Mouse (Mus musculus) intestine, embryonic 16.5 days (tissue): ENCODE results near the gene Ezh2. TPM values are rescaled to one million over a fixed set of nuclear protein-coding genes. Genes with fewer than 3 reads are reported as not detected.
A peak's percentile ranks its signal among the peaks of the same experiment; 100 is the strongest.
"Not testable (repeated sequence)": the region's sequence is repeated elsewhere in the genome, so short reads cannot be mapped to it uniquely, and the experiment has no call there.

Experiments used
- ATAC-seq: fragments of 200-750 bp; cut with Nextera tagmentation; 2 replicates; pipeline ENCODE4 v1.8.0; 2017; ENCODE audit warnings: moderate TSS enrichment, moderate library complexity
- H3K27ac ChIP-seq: fragments of 300-500 bp; sonication (generic); 2 replicates; pipeline ENCODE4 v1.5.1; 2014; ENCODE audit warnings: mild to moderate bottlenecking, low read length
- H3K27me3 ChIP-seq: fragments of 300-500 bp; sonication (generic); replicated peaks from 2 replicates; pipeline ENCODE4 v1.6.1; 2014; ENCODE audit warnings: low read length, control low read depth, mixed read lengths; ENCODE audit not compliant: control insufficient read depth, insufficient read depth
- H3K36me3 ChIP-seq: fragments of 300-500 bp; sonication (generic); 2 replicates; pipeline ENCODE4 v1.6.1; 2014; ENCODE audit warnings: low read length, control low read depth; ENCODE audit not compliant: control insufficient read depth, insufficient read depth
- H3K4me1 ChIP-seq: fragments of 300-500 bp; sonication (generic); 2 replicates; pipeline ENCODE4 v1.6.1; 2014; ENCODE audit warnings: low read length, control low read depth, mixed read lengths; ENCODE audit not compliant: control insufficient read depth, insufficient read depth
- H3K4me2 ChIP-seq: fragments of 300-500 bp; sonication (generic); 2 replicates; pipeline ENCODE4 v1.6.1; 2014; ENCODE audit warnings: low read depth, low read length, control low read depth
- H3K4me3 ChIP-seq: fragments of 300-500 bp; sonication (generic); 2 replicates; pipeline ENCODE4 v1.5.1; 2014; ENCODE audit warnings: mild to moderate bottlenecking, low read length
- H3K9ac ChIP-seq: fragments of 300-500 bp; sonication (generic); 2 replicates; pipeline ENCODE4 v1.6.1; 2014; ENCODE audit warnings: low read depth, low read length
- H3K9me3 ChIP-seq: fragments of 300-500 bp; sonication (generic); 2 replicates; pipeline ENCODE4 v1.6.1; 2016; ENCODE audit warnings: low read length, control low read depth; ENCODE audit not compliant: control insufficient read depth
- WGBS: fragments of 180-500 bp; shearing (Covaris S2); extraction: QIAGEN DNeasy Blood & Tissue Kit; methylation state at CpG from one replicate; pipeline ENCODE4 v1.1.7; 2014; 5-methylcytosine and 5-hydroxymethylcytosine counted together
- polyA plus RNA-seq: library from polyadenylated mRNA; unstranded; fragments of >200 nt; fragmentation: Nextera tagmentation; extraction: Ambion mirVana; gene quantifications from 2 replicates; pipeline ENCODE4 v1.2.1, GENCODE M21; 2015

Gene Ezh2
- polyA plus RNA-seq, 1 experiment from 2014 or later = 54.6 TPM

GRCm38 (mm10) chr6:47608306-47608705, 13.2 kb upstream of the Ezh2 start:
- 61% methylated on average over 5 of the region's 5 CpGs for WGBS

GRCm38 (mm10) chr6:47601931-47602330, 6.8 kb upstream of the Ezh2 start:
- no peak for ATAC-seq
- no peaks in the 10 kb centered on the region for H3K27me3 ChIP-seq
- H3K9me3 ChIP-seq = no peaks in the 10 kb centered on the region
- WGBS = 79% methylated on average over 1 of the region's 1 CpGs
- no peaks in the 10 kb centered on the region for H3K36me3 ChIP-seq
- H3K4me1 ChIP-seq = no peaks in the 10 kb centered on the region
- H3K9ac ChIP-seq = no peak overlapping the region
- H3K27ac ChIP-seq = no peak overlapping the region
- no peak overlapping the region for H3K4me3 ChIP-seq
- no peak overlapping the region for H3K4me2 ChIP-seq

More at GRCm38 (mm10) chr6:47608306-47608705, 13.2 kb upstream of the Ezh2 start:
- H3K4me3 ChIP-seq, ATAC-seq, H3K9ac ChIP-seq, H3K4me2 ChIP-seq, H3K27me3 ChIP-seq, H3K4me1 ChIP-seq, H3K27ac ChIP-seq, H3K36me3 ChIP-seq, H3K9me3 ChIP-seq: not testable (repeated sequence)

GRCm38 (mm10) chr6:47595696-47596095, 555 bp upstream of the Ezh2 start:
- H3K9ac ChIP-seq = peak overlapping the region; percentile 99
- H3K27ac ChIP-seq = peak overlapping the region; percentile 98
- peak overlapping the region; percentile 98 for H3K4me3 ChIP-seq
- no peaks in the 10 kb centered on the region for H3K36me3 ChIP-seq
- WGBS = 1% methylated on average over 6 of the region's 6 CpGs
- peak overlapping the region; percentile 61 for H3K4me2 ChIP-seq
- ATAC-seq = no peak
- no peaks in the 10 kb centered on the region for H3K27me3 ChIP-seq
- no peaks in the 10 kb centered on the region for H3K9me3 ChIP-seq
- no peaks in the 10 kb centered on the region for H3K4me1 ChIP-seq

GRCm38 (mm10) chr6:47594141-47594835, 853 bp downstream of the Ezh2 start:
- no peaks in the 10 kb centered on the region for H3K27me3 ChIP-seq
- under 1% methylated on average over 72 of the region's 74 CpGs for WGBS
- H3K9ac ChIP-seq = peak overlapping the region; percentile 99
- H3K4me2 ChIP-seq = peak overlapping the region; percentile 75
- H3K4me1 ChIP-seq = 0 out of 2 replicates have a peak, but pooled peaks cover 3% of the 10 kb centered on the region
- peak; percentile 67 for ATAC-seq
- H3K9me3 ChIP-seq = no peaks in the 10 kb centered on the region
- H3K36me3 ChIP-seq = no peaks in the 10 kb centered on the region
- H3K27ac ChIP-seq = peak overlapping the region; percentile 98
- H3K4me3 ChIP-seq = peak overlapping the region; percentile 98

GRCm38 (mm10) chr6:47593590-47593989, 1.6 kb downstream of the Ezh2 start:
- WGBS = 9% methylated on average over 9 of the region's 9 CpGs
- Histone ChIP-seq H3K27ac (peak overlapping the region; percentile 98), H3K9me3 (no peaks in the 10 kb centered on the region), H3K27me3 (no peaks in the 10 kb centered on the region), H3K4me3 (peak overlapping the region; percentile 98), H3K36me3 (no peaks in the 10 kb centered on the region), H3K4me1 (0 out of 2 replicates have a peak, but pooled peaks cover 3% of the 10 kb centered on the region), H3K4me2 (peak overlapping the region; percentile 75), H3K9ac (peak overlapping the region; percentile 99)
- no peak for ATAC-seq

GRCm38 (mm10) chr6:47587332-47587731, 7.8 kb downstream of the Ezh2 start:
- not testable (repeated sequence) for H3K4me2 ChIP-seq, H3K36me3 ChIP-seq, H3K27me3 ChIP-seq, H3K9ac ChIP-seq, ATAC-seq, H3K4me1 ChIP-seq, H3K27ac ChIP-seq, H3K9me3 ChIP-seq, H3K4me3 ChIP-seq
- WGBS = 95% methylated on average over 2 of the region's 2 CpGs

- H3K4me2 ChIP-seq = no peak overlapping the region
- no peak for ATAC-seq
- no peak overlapping the region for H3K9ac ChIP-seq
- no peaks in the 10 kb centered on the region for H3K4me1 ChIP-seq
- no peak overlapping the region for H3K27ac ChIP-seq
- H3K27me3 ChIP-seq = no peaks in the 10 kb centered on the region
- 88% methylated on average over 2 of the region's 2 CpGs for WGBS
- H3K4me3 ChIP-seq = no peak overlapping the region
- peaks cover 17% of the 10 kb centered on the region for H3K36me3 ChIP-seq
- H3K9me3 ChIP-seq = no peaks in the 10 kb centered on the region
These were observed 22.3 kb downstream of the Ezh2 start for GRCm38 (mm10) chr6:47572887-47573286.

GRCm38 (mm10) chr6:47565326-47566035, 29.7 kb downstream of the Ezh2 start:
- WGBS = 63% methylated on average over 1 of the region's 1 CpGs
- Histone ChIP-seq H3K4me2 (no peak overlapping the region), H3K27me3 (no peaks in the 10 kb centered on the region), H3K27ac (no peak overlapping the region), H3K36me3 (peaks cover 15% of the 10 kb centered on the region), H3K9me3 (no peaks in the 10 kb centered on the region), H3K9ac (no peak overlapping the region), H3K4me1 (no peaks in the 10 kb centered on the region), H3K4me3 (no peak overlapping the region)
- ATAC-seq = peak; percentile 55; the same call in 1 of the 2 replicates

GRCm38 (mm10) chr6:47561426-47561825, 33.7 kb downstream of the Ezh2 start:
- no peak for ATAC-seq
- no peaks in the 10 kb centered on the region for H3K36me3 ChIP-seq
- 81% methylated on average over 5 of the region's 5 CpGs for WGBS

More at GRCm38 (mm10) chr6:47561426-47561825, 33.7 kb downstream of the Ezh2 start:
- no peak overlapping the region for H3K9ac ChIP-seq
- no peaks in the 10 kb centered on the region for H3K27me3 ChIP-seq
- no peaks in the 10 kb centered on the region for H3K9me3 ChIP-seq
- H3K4me3 ChIP-seq = no peak overlapping the region
- no peaks in the 10 kb centered on the region for H3K4me1 ChIP-seq
- no peak overlapping the region for H3K4me2 ChIP-seq
- no peak overlapping the region for H3K27ac ChIP-seq
